Mouse (Mus musculus) embryonic fibroblast, embryonic 13.5 days (primary cell): ENCODE measurements around the gene Wif1. TPM values are rescaled to one million over a fixed set of nuclear protein-coding genes. Genes with fewer than 3 reads are reported as not detected.
A peak's percentile ranks its signal among the peaks of the same experiment; 100 is the strongest.

Experiments
- H3K27ac ChIP-seq: 2 replicates; pipeline ENCODE4 v1.5.1; 2012; ENCODE audit warnings: low read length, control low read depth, inconsistent platforms; ENCODE audit not compliant: insufficient read depth
- H3K4me1 ChIP-seq: 2 replicates; pipeline ENCODE4 v1.6.1; 2011; ENCODE audit warnings: low read length; ENCODE audit not compliant: control insufficient read depth, insufficient read depth
- H3K4me3 ChIP-seq: 2 replicates; pipeline ENCODE4 v1.5.1; 2011; ENCODE audit warnings: mild to moderate bottlenecking, control low read depth, low read length; ENCODE audit not compliant: insufficient read depth
- CTCF ChIP-seq: IDR thresholded peaks from 2 replicates; pipeline ENCODE4 v1.5.1; 2011; ENCODE audit warnings: mild to moderate bottlenecking, control low read depth, low read length, moderate library complexity, borderline replicate concordance; ENCODE audit not compliant: insufficient read depth
- POLR2A ChIP-seq: IDR thresholded peaks from 2 replicates; pipeline ENCODE4 v1.6.1; 2011; ENCODE audit warnings: low read depth, mild to moderate bottlenecking, control low read depth, low read length, moderate library complexity
- polyA plus RNA-seq: library from polyadenylated mRNA; stranded (reverse); fragments of >200 nt; gene quantifications from 2 replicates; pipeline ENCODE4 v1.2.4, GENCODE M21; 2011; ENCODE audit warnings: low read depth; ENCODE audit not compliant: missing spikeins, insufficient read length

Gene Wif1
- 0.22 and 0.70 TPM in 2 replicates for polyA plus RNA-seq

- Histone ChIP-seq H3K27ac (no peak within 1 kb of the TSS), H3K4me1 (no peaks in the 10 kb centered on the region), H3K4me3 (peak within 1 kb of the TSS; percentile 49)
- no peak for TF ChIP-seq POLR2A
- peak; percentile 44; the same call in 1 of the 2 replicates for TF ChIP-seq CTCF
Observed at GRCm38 (mm10) chr10:121033826-121034568, at the start of gene Wif1. TSS of gene Wif1 (plus strand) at chr10:121033960.

DNA sequence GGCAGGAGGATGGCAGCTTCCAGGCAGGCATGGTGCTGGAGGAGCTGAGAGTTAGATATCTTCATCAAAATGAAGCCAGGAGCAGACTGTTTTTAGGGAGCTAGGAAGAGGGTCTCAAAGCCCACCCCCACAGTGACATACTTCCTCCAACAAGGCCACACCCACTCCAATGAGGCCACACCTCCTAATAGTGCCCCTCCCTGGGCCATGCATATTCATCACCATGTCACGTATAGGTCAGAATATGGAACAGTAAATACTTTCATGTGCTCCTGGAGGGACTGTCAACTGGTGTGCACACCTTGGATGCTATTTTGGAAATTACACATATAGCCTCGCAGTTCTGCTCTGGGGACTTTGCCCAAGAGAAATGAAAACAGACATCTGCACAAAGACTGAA lies 31.6 kb upstream of the Wif1 start:
- Histone ChIP-seq H3K4me1 (no peaks in the 10 kb centered on the region), H3K4me3 (no peak overlapping the region), H3K27ac (no peak overlapping the region)
- TF ChIP-seq POLR2A = no peak
- no peak for TF ChIP-seq CTCF

- Histone ChIP-seq H3K4me3 (no peak overlapping the region), H3K4me1 (no peaks in the 10 kb centered on the region), H3K27ac (no peak overlapping the region)
- TF ChIP-seq CTCF (no peak), POLR2A (no peak)
Observed at GRCm38 (mm10) chr10:121011496-121011895, 22.3 kb upstream of the Wif1 start.

GRCm38 (mm10) chr10:121016291-121016690 lies 17.5 kb upstream of the Wif1 start:
- TF ChIP-seq CTCF (no peak), POLR2A (no peak)

DNA sequence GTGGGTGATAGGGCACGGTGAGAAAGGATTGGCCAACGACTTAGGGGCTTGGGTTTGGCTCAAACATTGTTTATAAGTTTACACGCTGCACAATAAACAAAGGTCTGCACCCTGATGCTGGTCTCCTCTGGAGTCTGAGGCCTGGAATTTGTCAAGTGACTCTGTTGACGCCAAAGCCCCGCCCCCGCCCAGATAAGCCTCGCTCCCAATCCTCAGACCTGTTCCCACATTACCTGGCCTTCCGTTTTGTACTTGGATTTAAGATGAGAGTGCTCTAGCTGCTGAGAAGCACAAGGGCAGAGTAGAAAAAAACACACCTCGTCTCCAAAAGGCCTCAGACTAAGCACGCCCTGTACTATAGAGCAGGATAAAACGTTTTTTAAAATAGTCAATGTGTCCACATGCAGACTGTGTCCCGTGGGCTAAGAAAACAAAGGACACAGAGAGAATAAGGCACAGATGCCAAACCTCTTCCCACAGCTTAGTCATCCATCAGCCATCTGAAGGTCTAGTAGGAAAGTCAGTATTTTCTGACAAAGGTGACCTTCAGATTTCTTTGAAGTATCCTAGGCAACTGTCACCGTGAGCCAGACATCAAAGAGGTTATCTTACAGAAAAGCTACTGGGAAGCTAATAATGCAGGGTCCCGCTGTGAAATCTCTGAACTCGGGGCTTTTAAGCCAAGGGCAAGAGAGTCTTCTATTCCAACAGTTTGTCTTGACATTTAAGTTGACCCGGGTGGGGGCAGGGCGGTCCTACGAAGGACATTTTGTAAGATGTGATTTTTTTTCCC lies 16.9 kb upstream of the Wif1 start:
- TF ChIP-seq CTCF = no peak
- TF ChIP-seq POLR2A = no peak
- no peak overlapping the region for H3K4me3 ChIP-seq
- H3K4me1 ChIP-seq = no peaks in the 10 kb centered on the region
- H3K27ac ChIP-seq = no peak overlapping the region

More at GRCm38 (mm10) chr10:121016291-121016690, 17.5 kb upstream of the Wif1 start:
- H3K4me1 ChIP-seq = no peaks in the 10 kb centered on the region
- H3K27ac ChIP-seq = no peak overlapping the region
- H3K4me3 ChIP-seq = no peak overlapping the region

GRCm38 (mm10) chr10:121022951-121023350 lies 10.8 kb upstream of the Wif1 start:
- H3K4me1 ChIP-seq = no peaks in the 10 kb centered on the region
- no peak overlapping the region for H3K27ac ChIP-seq
- no peak for TF ChIP-seq POLR2A
- no peak for TF ChIP-seq CTCF

GRCm38 (mm10) chr10:121031802-121032201 lies 2.0 kb upstream of the Wif1 start:
- Histone ChIP-seq H3K4me3 (no peak overlapping the region), H3K4me1 (no peaks in the 10 kb centered on the region), H3K27ac (no peak overlapping the region)
- TF ChIP-seq CTCF (no peak), POLR2A (no peak)

More at GRCm38 (mm10) chr10:121022951-121023350, 10.8 kb upstream of the Wif1 start:
- H3K4me3 ChIP-seq = no peak overlapping the region

DNA sequence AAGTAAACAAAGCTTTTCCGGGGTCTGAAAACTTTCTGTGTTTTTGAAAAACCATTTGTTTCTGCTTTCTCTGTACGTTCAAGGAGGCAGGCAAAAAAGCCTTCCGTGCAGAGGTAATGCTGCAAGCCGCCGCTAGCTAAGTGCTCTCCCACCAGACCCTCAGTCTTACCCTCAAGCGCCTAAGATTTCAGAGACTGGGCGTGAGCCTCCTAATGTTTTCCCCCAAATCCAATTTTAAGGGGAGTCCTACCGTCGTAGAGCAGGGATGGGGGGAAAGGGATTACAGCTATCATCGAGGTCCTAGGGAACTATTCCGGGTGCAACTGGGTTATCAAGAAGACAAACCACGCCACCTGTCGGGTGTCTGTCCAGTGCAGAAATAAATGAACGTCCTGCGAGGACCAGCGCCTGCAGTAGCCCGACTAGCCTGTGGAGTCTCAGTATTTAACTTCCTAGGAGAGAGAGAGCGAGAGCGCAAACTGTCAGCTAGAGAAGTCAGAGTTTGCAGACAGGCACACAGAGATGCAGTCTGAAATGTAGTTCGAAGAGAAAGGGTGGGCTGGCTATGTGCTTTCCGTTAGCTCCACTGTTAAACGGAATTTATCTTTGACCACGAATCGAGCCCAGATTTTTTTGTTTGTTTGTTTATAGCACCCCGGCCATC lies 500 bp upstream of the Wif1 start:
- TF ChIP-seq CTCF (peak; percentile 38), POLR2A (no peak)
- H3K4me3 ChIP-seq = peak overlapping the region; percentile 49
- no peaks in the 10 kb centered on the region for H3K4me1 ChIP-seq
- H3K27ac ChIP-seq = no peak overlapping the region

- no peaks in the 10 kb centered on the region for H3K4me1 ChIP-seq
- TF ChIP-seq POLR2A (no peak), CTCF (no peak)
- peak overlapping the region; percentile 49; the same call in 1 of the 2 replicates for H3K4me3 ChIP-seq
- H3K27ac ChIP-seq = no peak overlapping the region
Observed at GRCm38 (mm10) chr10:121034569-121034947, 798 bp downstream of the Wif1 start.
